Mouse (Mus musculus) brown adipose tissue, adult 24 weeks (tissue): ENCODE measurements at regions not wholly inside any gene's neighbourhood (a gene's known extent, or its start where the extent isn't known, plus 50 kb on each side); places are given as distances from the start of the nearest gene placed in this dataset.

Experiments
- H3K27ac ChIP-seq: fragments of 200-500 bp; replicated peaks from 2 replicates; pipeline ENCODE4 v1.5.1; 2012; ENCODE audit warnings: low read depth, mild to moderate bottlenecking, low read length
- H3K4me1 ChIP-seq: fragments of 200-500 bp; 2 replicates; pipeline ENCODE4 v1.6.1; 2012; ENCODE audit warnings: low read length, mixed read lengths; ENCODE audit not compliant: control insufficient read depth, insufficient read depth, insufficient read length
- H3K4me3 ChIP-seq: fragments of 200-500 bp; 2 replicates; pipeline ENCODE4 v1.5.1; 2012; ENCODE audit warnings: low read depth, mild to moderate bottlenecking, low read length, moderate library complexity; ENCODE audit not compliant: insufficient read depth

- Histone ChIP-seq H3K27ac (no peak overlapping the region), H3K4me1 (no peaks in the 10 kb centered on the region), H3K4me3 (no peak overlapping the region)
Observed at GRCm38 (mm10) chr5:119613981-119614770, 56.3 kb upstream of the Tbx3 start.

GRCm38 (mm10) chr5:119615681-119616080, 54.8 kb upstream of the Tbx3 start:
- Histone ChIP-seq H3K4me1 (no peaks in the 10 kb centered on the region), H3K4me3 (no peak overlapping the region), H3K27ac (no peak overlapping the region)

GRCm38 (mm10) chr5:119617856-119618255, 52.6 kb upstream of the Tbx3 start:
- no peak overlapping the region for H3K4me3 ChIP-seq
- no peak overlapping the region for H3K27ac ChIP-seq
- no peaks in the 10 kb centered on the region for H3K4me1 ChIP-seq

GRCm38 (mm10) chr5:119619906-119620305, 50.6 kb upstream of the Tbx3 start:
- no peak overlapping the region for H3K4me3 ChIP-seq
- H3K27ac ChIP-seq = no peak overlapping the region
- H3K4me1 ChIP-seq = no peaks in the 10 kb centered on the region
